Mouse (Mus musculus) mature B cell (primary cell): Measurements from ENCODE around the gene Apbb2.

ENCODE experiments used
- in situ Hi-C: fragments of 300-500 bp; cut with MboI; formaldehyde crosslinking; loops from 2 replicates; pipeline ENCODE4 v1.14.3; 2019

Gene Apbb2

GRCm38 (mm10) chr5:66618597-66618996 is at the start of gene Apbb2:
Gene Apbb2 (minus strand): TSS chr5:66618784.
- in situ Hi-C loops: no loop called here

- in situ Hi-C loops: no loop called here
Measured at GRCm38 (mm10) chr5:66654220-66654619, 35.6 kb upstream of the Apbb2 start.

DNA sequence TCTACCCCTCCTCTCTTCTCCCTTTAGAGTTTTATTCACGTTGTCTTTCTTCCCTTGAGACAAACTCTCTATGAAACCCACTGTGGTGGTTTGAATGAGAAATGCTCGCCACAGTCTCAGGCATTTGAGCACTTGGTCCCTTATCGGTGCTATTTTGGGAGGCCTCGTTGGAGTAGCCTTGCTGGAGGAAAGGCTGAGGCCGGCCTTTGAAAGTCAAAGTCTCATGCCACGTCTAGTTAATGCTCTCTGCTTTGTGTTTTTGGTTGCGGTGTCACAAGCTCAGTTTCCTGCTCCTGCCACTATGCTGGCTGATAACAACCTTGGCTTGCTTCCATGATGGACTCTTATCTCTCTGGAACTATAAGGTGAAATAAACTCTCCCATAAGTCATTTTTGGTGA is 28.9 kb upstream of the Apbb2 start:
- in situ Hi-C loops: no loop called here

- in situ Hi-C loops: no loop called here
Measured at GRCm38 (mm10) chr5:66643260-66643659, 24.7 kb upstream of the Apbb2 start.

DNA sequence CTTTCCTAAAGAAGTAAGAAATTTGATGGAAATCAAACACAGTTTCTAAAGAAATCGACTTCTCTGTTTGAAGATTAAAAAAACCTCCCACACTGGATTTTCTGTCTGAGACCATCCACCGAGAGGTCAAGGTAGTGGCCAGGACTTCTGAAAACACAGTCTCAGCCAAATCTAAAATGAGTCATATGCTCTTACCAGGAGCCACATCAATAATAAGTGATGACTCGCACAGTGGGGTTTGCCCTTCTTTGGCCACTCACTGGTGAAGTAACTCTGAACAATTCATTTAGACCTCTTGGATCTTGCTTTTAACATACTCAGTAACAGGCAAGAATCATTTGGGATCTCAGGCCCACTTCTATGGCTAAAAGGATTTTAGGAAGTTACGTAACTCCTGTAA is 23.6 kb upstream of the Apbb2 start:
- in situ Hi-C loops: no loop called here

GRCm38 (mm10) chr5:66635459-66636079 is 17.0 kb upstream of the Apbb2 start:
- in situ Hi-C loops: no loop called here

DNA sequence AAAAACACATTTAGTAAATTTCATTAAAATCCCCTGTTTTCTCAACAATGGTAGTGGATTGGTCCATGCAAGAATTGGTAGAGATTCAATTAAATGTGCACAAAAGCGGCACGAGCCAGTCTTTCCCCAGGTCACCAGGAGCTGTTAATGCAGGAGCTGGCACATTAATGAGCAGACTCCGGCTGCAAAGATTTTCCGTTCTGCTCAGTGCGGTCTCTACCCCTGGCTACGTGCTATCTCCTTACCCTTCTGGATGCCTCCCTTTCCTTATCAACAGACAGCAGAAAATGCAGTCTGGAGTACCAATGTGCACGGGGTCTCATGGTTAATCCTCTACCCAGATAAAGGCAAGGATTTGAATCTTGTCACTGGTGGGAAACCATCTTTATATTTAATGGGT is 9.2 kb upstream of the Apbb2 start:
- in situ Hi-C loops: no loop called here

DNA sequence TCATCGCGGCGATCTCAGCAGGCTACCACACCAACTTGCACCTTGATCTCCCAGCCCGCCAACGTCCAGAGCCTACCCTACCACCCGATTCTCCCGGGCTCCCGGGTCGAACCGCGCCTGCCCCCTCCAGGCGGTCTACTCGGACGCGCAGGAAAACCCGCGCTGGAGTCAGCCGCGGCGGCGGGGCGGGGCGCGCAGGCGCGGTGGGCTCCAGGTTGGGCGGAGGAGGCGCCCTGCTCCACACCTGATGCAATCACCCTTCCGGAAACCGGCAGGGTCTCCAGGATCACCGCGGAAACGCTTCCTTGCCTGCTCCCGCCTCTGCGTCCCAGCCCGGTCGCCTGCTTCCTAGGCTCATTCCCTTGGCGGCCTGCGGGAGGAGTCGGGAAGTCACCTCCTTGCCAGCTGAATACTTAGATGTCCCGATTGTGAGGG is 1.6 kb upstream of the Apbb2 start:
- in situ Hi-C loops: no loop called here

- in situ Hi-C loops: no loop called here
Measured at GRCm38 (mm10) chr5:66619675-66620074, 1.1 kb upstream of the Apbb2 start.

DNA sequence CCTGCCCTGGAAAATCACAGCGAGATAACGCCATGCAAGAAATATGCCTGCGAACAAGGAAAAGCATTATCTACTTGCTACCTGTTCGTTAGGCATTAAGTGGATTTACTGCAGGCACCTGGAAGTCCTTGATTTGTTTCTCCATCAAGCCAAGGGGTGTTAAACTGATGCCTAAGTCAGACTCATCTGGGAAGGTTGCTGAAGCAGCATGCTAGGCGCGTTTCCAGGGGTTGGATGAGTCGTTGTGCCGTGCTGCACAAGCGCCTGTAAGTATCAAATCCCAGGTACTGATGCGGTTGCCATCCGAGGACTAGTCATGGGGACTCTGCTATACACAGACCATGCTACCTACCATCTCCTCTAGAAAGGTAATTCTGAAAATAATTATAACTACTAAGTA is 611 bp upstream of the Apbb2 start:
- in situ Hi-C loops: no loop called here

DNA sequence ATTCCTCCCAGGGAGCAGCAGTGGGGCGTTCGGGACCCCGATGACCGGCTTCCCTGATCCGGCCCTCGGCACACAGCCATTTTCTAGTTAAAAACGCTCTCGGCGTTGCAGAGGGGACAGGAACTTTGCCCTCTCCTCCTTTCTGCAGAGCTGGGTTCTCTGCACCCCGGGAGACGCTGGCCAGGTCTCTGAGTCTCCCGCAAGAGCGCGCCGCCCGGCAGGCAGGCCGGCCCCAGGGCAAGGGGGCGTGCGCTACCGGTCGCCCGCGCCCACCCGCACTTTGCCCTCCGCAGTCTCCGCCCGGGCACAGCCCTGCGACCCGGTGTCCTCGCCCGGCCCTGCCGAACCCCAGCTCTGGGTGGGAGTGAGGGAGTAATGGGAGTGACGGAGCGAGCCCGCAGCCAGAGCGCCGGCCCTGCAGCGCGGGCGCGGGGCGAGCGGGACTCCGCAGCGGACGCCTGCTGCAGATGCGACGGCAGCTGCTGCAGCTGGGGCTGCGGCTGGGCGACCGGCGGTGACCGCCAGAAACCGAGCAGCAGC is 593 bp downstream of the Apbb2 start:
- in situ Hi-C loops: no loop called here

- in situ Hi-C loops: no loop called here
Measured at GRCm38 (mm10) chr5:66614940-66615339, 3.6 kb downstream of the Apbb2 start.

DNA sequence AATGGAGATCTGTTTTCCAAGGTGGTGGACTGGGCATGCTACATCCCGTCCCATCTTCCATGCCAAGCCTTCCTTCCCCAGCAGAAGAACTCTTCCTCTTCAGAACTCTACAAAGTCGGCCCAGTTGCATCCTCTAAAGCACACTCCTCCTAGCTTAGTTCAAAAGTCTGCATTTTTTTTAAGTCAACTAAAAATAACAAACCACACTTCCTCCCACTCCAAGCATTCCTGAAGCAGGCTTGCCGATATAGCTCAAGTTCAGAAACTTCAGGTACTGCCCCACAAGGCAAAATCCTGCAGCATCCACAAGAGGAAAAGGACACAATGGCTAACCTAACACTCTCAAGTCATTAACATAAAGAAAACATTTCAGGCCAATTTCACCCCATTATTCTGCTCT is 4.9 kb downstream of the Apbb2 start:
- in situ Hi-C loops: no loop called here

- in situ Hi-C loops: no loop called here
Measured at GRCm38 (mm10) chr5:66612964-66613363, 5.6 kb downstream of the Apbb2 start.

DNA sequence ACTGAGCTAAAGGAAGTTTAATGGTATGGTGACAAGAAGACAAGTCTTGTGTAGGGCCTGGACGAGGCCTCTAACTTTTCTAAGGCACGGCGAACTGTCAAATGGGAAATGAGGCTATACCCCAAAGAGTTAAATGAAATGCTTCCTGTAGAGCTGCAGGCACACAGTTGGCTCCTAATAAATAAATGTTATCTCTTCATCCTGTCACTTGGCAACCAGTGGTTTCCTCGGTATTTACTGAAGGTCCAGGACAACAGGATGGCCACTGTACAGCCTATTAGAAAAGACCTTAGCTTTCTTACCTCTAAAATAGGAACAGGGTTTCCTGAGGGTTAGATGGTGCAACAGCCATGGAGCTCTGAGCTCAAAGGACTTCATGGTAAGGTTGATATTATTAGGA is 6.7 kb downstream of the Apbb2 start:
- in situ Hi-C loops: no loop called here

DNA sequence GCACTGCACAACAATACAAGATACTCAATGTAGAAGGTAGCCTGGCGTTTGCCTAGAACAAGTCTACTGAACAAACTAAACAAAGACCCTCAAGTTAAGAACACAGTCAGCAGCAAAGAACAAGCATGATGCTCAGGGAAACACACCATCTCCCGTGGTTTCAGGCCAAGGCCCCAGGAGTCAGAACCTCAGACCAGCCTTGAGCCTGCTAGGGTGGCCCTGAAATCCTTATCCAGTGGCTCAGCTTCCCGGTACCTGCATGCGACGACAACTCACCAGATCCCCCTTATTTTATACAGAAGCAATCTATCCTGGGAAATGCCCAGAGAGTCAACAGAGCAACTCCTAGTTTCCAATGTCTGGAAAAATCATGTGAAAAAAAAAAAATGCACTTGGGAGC is 7.2 kb downstream of the Apbb2 start:
- in situ Hi-C loops: no loop called here

- in situ Hi-C loops: no loop called here
Measured at GRCm38 (mm10) chr5:66610270-66610669, 8.3 kb downstream of the Apbb2 start.

GRCm38 (mm10) chr5:66609306-66609705 is 9.3 kb downstream of the Apbb2 start:
- in situ Hi-C loops: no loop called here

- in situ Hi-C loops: no loop called here
Measured at GRCm38 (mm10) chr5:66607801-66608200, 10.8 kb downstream of the Apbb2 start.

- in situ Hi-C loops: no loop called here
Measured at GRCm38 (mm10) chr5:66607201-66607600, 11.4 kb downstream of the Apbb2 start.

- in situ Hi-C loops: no loop called here
Measured at GRCm38 (mm10) chr5:66605636-66606035, 12.9 kb downstream of the Apbb2 start.

GRCm38 (mm10) chr5:66604423-66604822 is 14.2 kb downstream of the Apbb2 start:
- in situ Hi-C loops: no loop called here

- in situ Hi-C loops: no loop called here
Measured at GRCm38 (mm10) chr5:66603746-66604145, 14.8 kb downstream of the Apbb2 start.

- in situ Hi-C loops: no loop called here
Measured at GRCm38 (mm10) chr5:66603223-66603622, 15.4 kb downstream of the Apbb2 start.
